Mouse (Mus musculus): ENCODE results near the gene Gm49342.

DNA sequence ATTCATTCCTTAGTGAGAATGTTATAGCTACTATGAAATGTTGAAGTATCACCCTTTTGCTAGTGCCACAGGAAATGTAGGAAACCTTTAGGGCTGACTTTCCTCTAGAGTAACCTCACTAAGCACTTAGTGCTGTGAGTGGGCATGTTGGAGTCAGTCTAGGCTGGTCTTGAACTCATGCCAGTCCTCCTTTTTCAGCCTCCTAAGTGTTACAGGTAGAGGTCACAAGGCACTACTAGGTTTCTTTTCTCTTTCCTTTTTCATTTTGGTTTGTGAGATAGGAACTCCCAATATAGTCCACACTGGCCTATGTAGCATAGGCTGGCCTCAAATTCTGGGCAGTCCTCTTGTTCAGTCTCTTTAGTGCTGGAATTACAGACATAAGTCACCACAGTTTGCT lies 48.9 kb upstream of the Gm49342 start:
- TF ChIP-seq POLR2A (IDR thresholded peaks at IDR 0.05; ENCODE audit: low read depth, low read length) (no peak), CTCF (IDR thresholded peaks at IDR 0.05; ENCODE audit: borderline replicate concordance, insufficient read depth, low read length) (no peak)

Measured in embryonic fibroblast, embryonic 13.5 days (primary cell).